Mouse (Mus musculus) hindbrain, embryonic 14.5 days (tissue): ENCODE measurements around the gene Rin2. TPM values are rescaled to one million over a fixed set of nuclear protein-coding genes. Genes with fewer than 3 reads are reported as not detected.

ENCODE experiments used
- ATAC-seq: fragments of 200-750 bp; cut with Nextera tagmentation; 2 replicates; pipeline ENCODE4 v1.8.0; 2017; ENCODE audit warnings: moderate number of reproducible peaks, mild to moderate bottlenecking, moderate TSS enrichment, moderate library complexity; ENCODE audit not compliant: low FRiP score
- DNase-seq: peaks from one replicate; pipeline ENCODE4 v3.0.0-alpha.2; 2015; ENCODE audit warnings: low spot score
- H3K27ac ChIP-seq: fragments of 300-500 bp; sonication (generic); 2 replicates; pipeline ENCODE4 v1.5.1; 2014; ENCODE audit warnings: mild to moderate bottlenecking, moderate library complexity
- H3K27me3 ChIP-seq: fragments of 300-500 bp; sonication (generic); 2 replicates; pipeline ENCODE4 v1.6.1; 2014; ENCODE audit warnings: mild to moderate bottlenecking, low read length, mixed read lengths; ENCODE audit not compliant: control insufficient read depth, insufficient read depth
- H3K36me3 ChIP-seq: fragments of 300-500 bp; sonication (generic); replicated peaks from 2 replicates; pipeline ENCODE4 v1.6.1; 2014; ENCODE audit not compliant: control insufficient read depth, insufficient read depth
- H3K4me1 ChIP-seq: fragments of 300-500 bp; sonication (generic); replicated peaks from 2 replicates; pipeline ENCODE4 v1.6.1; 2014; ENCODE audit warnings: antibody characterized with exemption, low read length, mixed read lengths; ENCODE audit not compliant: control insufficient read depth, insufficient read depth
- H3K4me2 ChIP-seq: fragments of 300-500 bp; sonication (generic); replicated peaks from 2 replicates; pipeline ENCODE4 v1.6.1; 2014; ENCODE audit warnings: mild to moderate bottlenecking, moderate library complexity
- H3K4me3 ChIP-seq: fragments of 300-500 bp; sonication (generic); replicated peaks from 2 replicates; pipeline ENCODE4 v1.5.1; 2014; ENCODE audit warnings: mild to moderate bottlenecking, low read length
- H3K9ac ChIP-seq: fragments of 300-500 bp; sonication (generic); 2 replicates; pipeline ENCODE4 v1.6.1; 2014
- H3K9me3 ChIP-seq: fragments of 300-500 bp; sonication (generic); 2 replicates; pipeline ENCODE4 v1.6.1; 2016; ENCODE audit warnings: low read length; ENCODE audit not compliant: control insufficient read depth
- WGBS: fragments of 180-500 bp; shearing (Covaris S2); extraction: QIAGEN DNeasy Blood & Tissue Kit; methylation state at CpG from one replicate; pipeline ENCODE4 v1.1.7; 2014; 5-methylcytosine and 5-hydroxymethylcytosine counted together
- polyA plus RNA-seq: library from polyadenylated mRNA; unstranded; fragments of >200 nt; fragmentation: Nextera tagmentation; extraction: Ambion mirVana; gene quantifications from 2 replicates; pipeline ENCODE4 v1.2.1, GENCODE M21; 2014

Gene Rin2
- polyA plus RNA-seq, 1 experiment from 2014 or later = 17.1 TPM

GRCm38 (mm10) chr2:145769964-145770363 lies 94.9 kb downstream of the Rin2 start:
- Histone ChIP-seq H3K4me3 (no peak overlapping the region), H3K27me3 (no peaks in the 10 kb centered on the region), H3K4me1 (peaks cover 12% of the 10 kb centered on the region; the same call in 1 of the 2 replicates), H3K27ac (no peak overlapping the region), H3K9ac (no peak overlapping the region), H3K36me3 (no peaks in the 10 kb centered on the region), H3K9me3 (no peaks in the 10 kb centered on the region), H3K4me2 (peak overlapping the region; percentile 19)
- WGBS = 12% methylated on average over 10 of the region's 10 CpGs
- no peak for DNase-seq
- ATAC-seq = no peak

- H3K27me3 ChIP-seq = no peaks in the 10 kb centered on the region
- peaks cover 12% of the 10 kb centered on the region; the same call in 1 of the 2 replicates for H3K4me1 ChIP-seq
- WGBS = 83% methylated on average over 7 of the region's 7 CpGs
- H3K9ac ChIP-seq = no peak overlapping the region
- H3K4me3 ChIP-seq = no peak overlapping the region
- H3K9me3 ChIP-seq = no peaks in the 10 kb centered on the region
- no peak overlapping the region for H3K4me2 ChIP-seq
- no peak for DNase-seq
- ATAC-seq = no peak
- no peak overlapping the region for H3K27ac ChIP-seq
- H3K36me3 ChIP-seq = no peaks in the 10 kb centered on the region
Observed at GRCm38 (mm10) chr2:145770730-145771536, 95.9 kb downstream of the Rin2 start.

- no peak overlapping the region for H3K9ac ChIP-seq
- H3K27me3 ChIP-seq = no peaks in the 10 kb centered on the region
- peaks cover 16% of the 10 kb centered on the region for H3K4me1 ChIP-seq
- no peaks in the 10 kb centered on the region for H3K36me3 ChIP-seq
- DNase-seq (no peak), ATAC-seq (no peak)
- H3K4me2 ChIP-seq = no peak overlapping the region
- H3K4me3 ChIP-seq = no peak overlapping the region
- H3K9me3 ChIP-seq = no peaks in the 10 kb centered on the region
- no peak overlapping the region for H3K27ac ChIP-seq
- WGBS = 69% methylated on average over 6 of the region's 6 CpGs
Observed at GRCm38 (mm10) chr2:145783247-145783646, 108.2 kb downstream of the Rin2 start.

GRCm38 (mm10) chr2:145784246-145784935 lies 109.4 kb downstream of the Rin2 start:
- no peaks in the 10 kb centered on the region for H3K9me3 ChIP-seq
- no peak overlapping the region for H3K4me3 ChIP-seq
- WGBS = 55% methylated on average over 13 of the region's 13 CpGs
- no peak for DNase-seq
- ATAC-seq = no peak
- H3K4me2 ChIP-seq = no peak overlapping the region
- H3K4me1 ChIP-seq = peaks cover 16% of the 10 kb centered on the region
- no peak overlapping the region for H3K27ac ChIP-seq
- H3K9ac ChIP-seq = no peak overlapping the region
- H3K27me3 ChIP-seq = no peaks in the 10 kb centered on the region
- H3K36me3 ChIP-seq = no peaks in the 10 kb centered on the region

- ATAC-seq (no peak), DNase-seq (no peak)
- H3K4me2 ChIP-seq = no peak overlapping the region
- peaks cover 16% of the 10 kb centered on the region for H3K4me1 ChIP-seq
- no peak overlapping the region for H3K27ac ChIP-seq
- H3K9me3 ChIP-seq = no peaks in the 10 kb centered on the region
- H3K27me3 ChIP-seq = no peaks in the 10 kb centered on the region
- no peaks in the 10 kb centered on the region for H3K36me3 ChIP-seq
- no peak overlapping the region for H3K4me3 ChIP-seq
- no peak overlapping the region for H3K9ac ChIP-seq
- 90% methylated on average over 1 of the region's 1 CpGs for WGBS
Observed at GRCm38 (mm10) chr2:145784964-145785363, 109.9 kb downstream of the Rin2 start.

- Histone ChIP-seq H3K4me2 (peak overlapping the region; percentile 57), H3K4me3 (peak overlapping the region; percentile 25), H3K36me3 (no peaks in the 10 kb centered on the region), H3K4me1 (peaks cover 16% of the 10 kb centered on the region), H3K9me3 (no peaks in the 10 kb centered on the region), H3K27ac (peak overlapping the region; percentile 62), H3K27me3 (no peaks in the 10 kb centered on the region), H3K9ac (peak overlapping the region; percentile 47)
- under 1% methylated on average over 18 of the region's 18 CpGs for whole genome bisulfite sequencing
- ATAC-seq = peak; percentile 59; the same call in 1 of the 2 replicates
- DNase-seq = peak; percentile 37
Observed at GRCm38 (mm10) chr2:145785758-145786617, 111.0 kb downstream of the Rin2 start.

GRCm38 (mm10) chr2:145786618-145786932 lies 111.6 kb downstream of the Rin2 start:
- DNase-seq (no peak), ATAC-seq (no peak)
- Histone ChIP-seq H3K9ac (peak overlapping the region; percentile 47), H3K4me1 (peaks cover 16% of the 10 kb centered on the region), H3K27me3 (no peaks in the 10 kb centered on the region), H3K4me2 (peak overlapping the region; percentile 57), H3K4me3 (peak overlapping the region; percentile 25), H3K27ac (peak overlapping the region; percentile 62; the same call in 1 of the 2 replicates), H3K9me3 (no peaks in the 10 kb centered on the region), H3K36me3 (no peaks in the 10 kb centered on the region)
- 6% methylated on average over 3 of the region's 3 CpGs for WGBS

- Histone ChIP-seq H3K9ac (no peak overlapping the region), H3K27ac (no peak overlapping the region), H3K4me3 (no peak overlapping the region), H3K27me3 (no peaks in the 10 kb centered on the region), H3K36me3 (no peaks in the 10 kb centered on the region), H3K4me1 (peaks cover 16% of the 10 kb centered on the region), H3K9me3 (no peaks in the 10 kb centered on the region), H3K4me2 (no peak overlapping the region)
- DNase-seq = no peak
- ATAC-seq = no peak
- WGBS = 81% methylated on average over 7 of the region's 7 CpGs
Observed at GRCm38 (mm10) chr2:145787486-145787885, 112.5 kb downstream of the Rin2 start.
